Mouse (Mus musculus): ENCODE data around the gene Igf2r.

The Igf2r gene

DNA sequence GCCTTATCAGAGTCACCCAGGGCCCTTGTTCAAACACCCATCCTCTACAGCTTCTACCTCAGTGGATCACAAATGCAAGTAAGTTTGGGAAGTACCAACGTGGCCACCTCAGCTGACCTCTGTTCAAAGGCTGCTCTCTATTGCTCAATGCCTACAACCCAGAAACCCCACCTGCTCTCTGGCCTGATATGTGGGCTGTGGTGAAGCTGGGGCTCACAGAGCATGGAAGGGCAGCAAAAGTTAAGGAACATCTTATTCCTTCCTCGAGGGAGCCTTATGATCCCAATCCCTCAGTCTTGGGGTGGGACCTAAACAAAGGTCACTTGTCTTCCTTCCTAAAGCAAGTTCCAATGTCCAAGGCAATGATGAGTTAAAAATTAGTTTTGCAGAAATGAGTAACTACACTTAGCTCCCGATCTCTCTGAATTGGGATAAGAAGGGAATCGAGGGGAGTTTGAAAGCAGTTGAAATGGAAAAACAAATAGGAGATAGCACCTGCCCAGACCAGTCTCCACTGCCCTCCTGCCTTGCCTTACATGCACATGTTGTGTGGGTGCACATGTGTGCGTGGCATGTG, 98.3 kb downstream of the Igf2r start:
- DNase-seq (ENCODE audit: low read depth): no peak

DNA sequence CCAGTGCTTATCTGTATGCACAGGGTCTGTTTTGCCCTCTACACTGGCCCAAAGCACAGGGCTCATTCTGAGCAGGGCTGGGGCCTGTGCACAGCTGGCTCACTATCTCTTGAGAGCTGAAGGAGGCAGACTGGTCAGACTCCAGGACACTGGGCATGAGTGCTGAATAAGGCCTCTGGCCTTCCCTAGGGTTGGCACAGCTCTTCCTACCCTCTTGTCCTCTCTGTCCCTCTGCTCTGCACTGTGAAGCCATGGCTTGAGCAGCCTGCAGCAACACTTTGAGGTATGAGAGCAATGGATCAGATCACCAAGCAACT, 100.1 kb downstream of the Igf2r start:
- DNase-seq (ENCODE audit: low read depth): no peak

DNA sequence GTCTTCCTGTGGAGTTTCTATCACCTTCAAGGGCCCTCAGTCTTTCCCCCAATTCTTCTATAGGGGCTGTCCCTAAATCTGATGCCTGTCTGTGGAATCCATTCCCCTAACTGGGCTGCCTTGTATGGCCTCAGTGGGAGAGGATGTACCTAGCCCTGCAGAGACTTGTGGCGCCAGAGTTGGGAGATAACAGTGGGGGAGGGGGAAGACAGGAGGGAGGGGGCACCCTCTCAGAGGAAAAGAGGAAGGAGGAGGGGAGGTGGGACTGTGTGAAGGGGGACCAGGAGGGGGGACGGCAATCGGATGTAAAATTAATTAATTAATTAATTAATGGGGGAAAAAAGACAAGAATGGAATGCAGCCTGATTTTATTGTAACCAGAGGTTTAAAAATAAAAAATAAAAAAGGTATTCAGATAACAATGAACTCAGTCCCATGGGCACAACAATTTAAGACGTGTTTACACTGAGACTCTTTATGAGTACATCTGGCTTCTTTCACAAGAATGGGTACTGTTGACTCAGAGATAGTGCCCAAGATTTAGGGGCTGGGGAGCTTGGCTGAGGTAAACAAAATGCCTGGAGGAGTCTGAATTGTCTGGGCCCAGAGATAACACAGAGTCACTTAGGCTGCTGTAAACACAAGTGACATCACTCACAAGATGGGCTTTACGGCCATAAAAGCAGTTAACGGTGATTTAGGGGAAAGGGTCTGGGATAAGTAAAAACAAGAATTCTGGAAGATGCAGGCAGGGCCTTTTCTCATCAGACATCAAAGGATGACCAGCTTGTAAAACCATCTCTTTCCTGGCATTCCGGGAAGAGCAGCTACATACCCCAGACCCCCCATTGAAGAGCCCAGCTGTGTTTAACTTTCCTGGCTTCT, 100.7 kb downstream of the Igf2r start:
- no peak for DNase-seq (ENCODE audit: low read depth)

- no peak for DNase-seq (ENCODE audit: low read depth)
Observed at GRCm38 (mm10) chr17:12664156-12664555, 105.3 kb downstream of the Igf2r start.

- DNase-seq (ENCODE audit: low read depth): peak; percentile 76
Observed at GRCm38 (mm10) chr17:12660572-12661260, 108.7 kb downstream of the Igf2r start.

DNA sequence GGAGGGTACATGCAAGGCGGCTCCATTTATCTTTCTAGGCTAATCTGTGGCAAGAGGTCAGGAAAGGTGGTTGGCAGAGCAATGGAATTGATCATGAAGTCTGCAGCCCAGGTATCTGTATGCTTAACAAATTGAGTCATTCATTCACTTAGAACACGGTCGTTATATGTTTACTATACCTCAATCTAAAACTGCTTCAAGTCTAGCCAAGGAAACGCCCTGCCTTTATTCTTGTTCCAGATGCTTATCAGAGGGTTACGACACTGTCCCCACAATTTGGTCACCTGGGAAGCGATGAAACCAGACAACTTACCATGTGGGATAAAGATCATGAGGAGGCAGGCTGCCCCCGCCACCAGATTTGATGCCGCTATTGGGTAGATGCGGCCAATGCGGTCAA, 110.2 kb downstream of the Igf2r start:
- no peak for DNase-seq (ENCODE audit: low read depth)

GRCm38 (mm10) chr17:12658784-12659183, 110.7 kb downstream of the Igf2r start:
- no peak for DNase-seq (ENCODE audit: low read depth)

GRCm38 (mm10) chr17:12655826-12656225, 113.6 kb downstream of the Igf2r start:
- DNase-seq (ENCODE audit: low read depth): no peak

- DNase-seq (ENCODE audit: low read depth): no peak
Observed at GRCm38 (mm10) chr17:12654061-12654460, 115.4 kb downstream of the Igf2r start.

GRCm38 (mm10) chr17:12652604-12653003, 116.9 kb downstream of the Igf2r start:
- no peak for DNase-seq (ENCODE audit: low read depth)

GRCm38 (mm10) chr17:12645461-12645860, 124.0 kb downstream of the Igf2r start:
- DNase-seq (ENCODE audit: low read depth): no peak

DNA sequence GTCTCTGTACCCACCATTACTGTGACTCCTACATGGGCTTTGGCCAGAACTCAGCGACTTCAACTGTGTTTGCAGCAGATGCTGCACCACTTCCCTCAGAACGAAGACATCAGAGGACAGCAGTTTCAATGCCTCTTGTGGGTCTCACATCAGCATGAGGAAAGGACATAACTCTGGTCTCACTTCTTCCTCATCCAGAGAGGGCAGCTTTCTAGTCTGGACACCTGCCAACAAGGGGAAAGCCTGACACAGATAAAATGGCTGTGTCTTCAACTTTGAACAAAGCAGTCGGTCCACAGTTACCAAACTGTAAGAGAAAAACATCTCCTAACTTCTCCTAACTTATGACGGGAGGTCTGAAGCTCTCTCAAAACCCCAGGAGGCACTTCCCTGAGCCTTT, 128.4 kb downstream of the Igf2r start:
- DNase-seq (ENCODE audit: low read depth): no peak

DNA sequence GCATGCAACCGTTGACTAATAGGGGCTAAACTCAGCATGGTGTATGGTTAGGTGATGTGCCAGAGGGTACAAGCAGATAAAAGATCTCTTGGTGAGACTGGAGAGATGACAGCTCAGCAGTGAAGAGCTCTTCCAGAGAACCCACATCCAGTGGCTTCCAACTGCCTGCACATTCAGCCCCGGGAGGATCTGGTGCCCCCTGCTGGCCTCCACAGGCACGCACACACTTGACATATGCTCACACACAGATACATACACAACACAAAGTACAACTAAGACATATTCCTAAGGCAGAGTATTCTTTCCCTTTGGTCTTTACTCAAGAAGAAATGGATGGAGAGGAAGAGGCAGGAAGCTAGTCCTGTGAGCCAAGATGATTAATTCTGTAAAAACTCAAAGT, 129.9 kb downstream of the Igf2r start:
- no peak for DNase-seq (ENCODE audit: low read depth)

DNA sequence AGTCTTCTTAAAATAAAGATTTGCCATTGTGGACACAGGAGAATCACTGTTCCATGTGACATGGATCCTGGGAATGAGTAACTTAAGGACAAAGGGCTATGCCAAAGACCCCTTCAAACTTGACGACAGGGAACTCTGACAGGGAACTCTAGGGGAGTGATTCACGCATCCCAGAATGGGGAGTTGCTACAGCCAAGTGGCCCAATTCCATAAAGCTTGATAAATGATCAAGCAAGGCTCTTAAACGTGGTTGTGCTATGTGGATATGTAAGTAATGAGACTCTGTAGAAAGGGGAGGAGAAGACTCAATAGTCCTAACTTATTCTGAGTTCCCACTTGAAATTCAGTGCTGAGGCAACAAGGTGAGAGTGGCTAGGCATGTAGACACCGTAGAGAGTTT, 134.7 kb downstream of the Igf2r start:
- DNase-seq (ENCODE audit: low read depth): peak; percentile 20

All from NIH3T3 (cell line).